Mouse (Mus musculus) liver, adult 2 months (tissue): ENCODE measurements around the gene Rfc2.

Experiments used
- CTCF ChIP-seq: fragments of 200-500 bp; IDR thresholded peaks from 2 replicates; pipeline ENCODE4 v1.5.1; 2011; ENCODE audit warnings: low read depth, low read length, control low read depth
- POLR2A ChIP-seq: fragments of 200-500 bp; IDR thresholded peaks from 2 replicates; pipeline ENCODE4 v1.6.1; 2011; ENCODE audit warnings: low read length, control low read depth; ENCODE audit not compliant: insufficient read depth; ENCODE audit errors: extremely low read depth

DNA sequence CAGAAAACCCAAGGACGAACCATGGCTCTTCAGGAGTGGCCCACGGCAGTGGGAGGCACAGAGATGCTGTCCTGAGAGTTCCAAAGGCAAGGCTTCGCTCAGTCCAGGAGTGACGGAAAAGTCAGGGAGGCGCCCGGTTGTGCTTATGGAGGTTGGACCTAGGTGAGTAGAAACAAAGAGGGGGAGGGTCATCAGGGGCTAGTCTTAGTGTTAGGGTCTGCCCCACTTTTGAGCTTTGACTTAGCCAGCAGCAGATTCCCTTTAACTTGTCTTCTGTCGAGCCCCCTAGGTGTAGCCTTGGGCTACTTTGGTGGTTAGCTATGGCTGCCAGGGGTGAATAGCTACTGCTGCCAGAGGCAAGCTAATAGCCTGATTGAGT, 21.1 kb upstream of the Rfc2 start, which contains the start of gene Syna:
- TF ChIP-seq CTCF, result no peak
- no peak for TF ChIP-seq POLR2A
